Mouse (Mus musculus): ENCODE measurements around the gene Zic1. TPM values are rescaled to one million over a fixed set of nuclear protein-coding genes. Genes with fewer than 3 reads are reported as not detected.
A peak's percentile ranks its signal among the peaks of the same experiment; 100 is the strongest.

Zic1 gene
- polyA plus RNA-seq, 1 experiment from 2014 or later, result not detected

DNA sequence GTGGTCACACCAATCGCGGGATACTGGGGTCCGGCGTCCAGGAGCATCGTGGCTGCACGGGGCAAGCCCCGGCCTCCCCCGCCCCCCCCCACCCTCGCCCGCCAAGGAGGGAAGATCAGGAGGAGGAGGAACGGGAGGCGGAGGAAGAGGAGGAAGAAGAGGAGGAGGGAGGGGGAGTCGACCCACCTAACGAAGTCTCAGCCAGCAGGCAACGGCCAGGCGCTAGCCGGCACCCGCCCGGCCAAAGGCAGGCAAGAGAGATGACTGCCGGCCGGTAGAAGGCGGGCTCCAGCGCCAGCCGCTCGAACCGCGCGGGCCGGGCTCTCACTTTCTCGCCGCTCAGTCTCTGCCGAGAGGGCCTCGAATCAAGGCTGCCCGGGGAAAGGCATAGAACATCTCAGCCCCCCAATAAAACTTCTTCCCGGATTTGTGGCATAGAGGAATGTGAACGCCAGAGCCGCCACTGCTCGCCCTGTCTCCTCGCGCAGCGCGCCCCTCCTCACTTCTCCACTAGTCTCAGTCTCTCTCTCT, 574 bp downstream of the Zic1 start:
- Histone ChIP-seq H3K9ac (replicated peaks) (no peak overlapping the region; the same call in 1 of the 2 replicates), H3K27me3 (ENCODE audit: insufficient read depth, low read length) (peaks cover 97% of the 10 kb centered on the region), H3K4me3 (ENCODE audit: low read depth, low read length) (peak overlapping the region; percentile 43), H3K9me3 (ENCODE audit: low read length) (no peaks in the 10 kb centered on the region), H3K36me3 (replicated peaks; ENCODE audit: insufficient read depth, low read length) (no peaks in the 10 kb centered on the region), H3K4me1 (ENCODE audit: insufficient read depth) (peaks cover 8% of the 10 kb centered on the region; the same call in 1 of the 2 replicates), H3K27ac (ENCODE audit: low read depth) (no peak overlapping the region), H3K4me2 (ENCODE audit: low read depth, low read length) (peak overlapping the region; percentile 61)
- DNase-seq (no peak), ATAC-seq (no peak; the same call in 1 of the 2 replicates)
- WGBS (ENCODE audit: insufficient replicate concordance), result under 1% methylated on average over 37 of the region's 42 CpGs
- TF ChIP-seq CTCF (IDR thresholded peaks at IDR 0.05; ENCODE audit: low read depth) (no peak), EP300 (IDR thresholded peaks at IDR 0.05; ENCODE audit: low read depth) (no peak)

DNA sequence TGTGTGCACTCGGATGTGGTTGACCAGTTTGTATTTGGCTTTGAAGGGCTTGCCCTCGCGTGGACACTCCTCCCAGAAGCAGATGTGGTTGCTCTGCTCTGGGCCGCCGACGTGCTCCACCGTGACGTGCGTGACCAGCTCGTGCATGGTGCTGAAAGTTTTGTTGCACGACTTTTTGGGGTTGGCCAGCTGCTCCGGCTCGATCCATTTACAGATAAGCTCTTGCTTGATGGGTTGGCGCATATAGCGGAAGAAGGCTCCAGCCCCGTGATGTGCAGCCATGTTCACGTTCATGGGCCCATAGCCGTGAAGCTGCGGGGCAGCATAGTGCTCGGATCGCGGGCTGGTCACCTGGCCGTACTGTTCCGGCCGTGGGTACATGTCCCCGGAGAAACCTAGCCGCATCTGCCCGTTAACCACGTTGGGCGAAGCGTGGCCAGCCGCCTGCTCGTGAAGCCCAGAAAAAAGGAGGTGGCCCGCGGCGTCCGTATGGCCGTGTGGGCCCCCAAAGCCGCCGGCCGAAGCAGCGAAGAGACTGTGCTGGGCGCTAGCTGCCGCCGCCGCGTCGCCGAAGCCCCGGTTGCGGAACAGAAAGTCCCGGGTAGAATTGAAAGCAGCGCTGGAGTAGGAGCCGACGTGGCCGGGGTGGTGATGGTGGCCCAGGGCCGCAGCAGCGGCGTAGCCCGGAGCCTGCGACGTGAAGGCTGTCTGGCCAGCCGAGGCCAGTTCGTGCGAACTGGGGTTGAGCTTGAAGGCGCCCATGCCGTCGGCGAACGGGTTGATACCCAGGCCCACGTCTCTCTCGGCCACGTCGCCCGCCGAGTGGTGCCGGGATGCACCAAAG, 1.3 kb downstream of the Zic1 start:
- Histone ChIP-seq H3K4me2 (ENCODE audit: low read depth, low read length) (peak overlapping the region; percentile 61), H3K27me3 (ENCODE audit: insufficient read depth, low read length) (peaks cover 95% of the 10 kb centered on the region), H3K27ac (ENCODE audit: low read depth) (no peak overlapping the region), H3K9ac (replicated peaks) (no peak overlapping the region), H3K4me1 (ENCODE audit: insufficient read depth) (peaks cover 8% of the 10 kb centered on the region; the same call in 1 of the 2 replicates), H3K9me3 (ENCODE audit: low read length) (no peaks in the 10 kb centered on the region), H3K36me3 (replicated peaks; ENCODE audit: insufficient read depth, low read length) (no peaks in the 10 kb centered on the region), H3K4me3 (ENCODE audit: low read depth, low read length) (peak overlapping the region; percentile 43)
- WGBS (ENCODE audit: insufficient replicate concordance), result 1% methylated on average over 77 of the region's 77 CpGs
- DNase-seq (no peak), ATAC-seq (peak; percentile 35; the same call in 1 of the 2 replicates)
- TF ChIP-seq CTCF (IDR thresholded peaks at IDR 0.05; ENCODE audit: low read depth) (no peak), EP300 (IDR thresholded peaks at IDR 0.05; ENCODE audit: low read depth) (no peak)

GRCm38 (mm10) chr9:91363814-91364126, 1.8 kb downstream of the Zic1 start:
- DNase-seq, result no peak
- Histone ChIP-seq H3K4me2 (ENCODE audit: low read depth, low read length) (no peak overlapping the region), H3K27me3 (ENCODE audit: insufficient read depth, low read length) (peaks cover 96% of the 10 kb centered on the region), H3K4me1 (ENCODE audit: insufficient read depth) (peaks cover 8% of the 10 kb centered on the region; the same call in 1 of the 2 replicates), H3K4me3 (ENCODE audit: low read depth, low read length) (peak overlapping the region; percentile 43; the same call in 1 of the 2 replicates), H3K9me3 (ENCODE audit: low read length) (no peaks in the 10 kb centered on the region), H3K36me3 (replicated peaks; ENCODE audit: insufficient read depth, low read length) (no peaks in the 10 kb centered on the region), H3K9ac (replicated peaks) (no peak overlapping the region), H3K27ac (ENCODE audit: low read depth) (no peak overlapping the region)
- no peak for ATAC-seq
- TF ChIP-seq EP300 (IDR thresholded peaks at IDR 0.05; ENCODE audit: low read depth) (no peak), CTCF (IDR thresholded peaks at IDR 0.05; ENCODE audit: low read depth) (no peak)
- WGBS (ENCODE audit: insufficient replicate concordance), result 3% methylated on average over 7 of the region's 7 CpGs

- Histone ChIP-seq H3K36me3 (replicated peaks; ENCODE audit: insufficient read depth, low read length) (no peaks in the 10 kb centered on the region), H3K4me1 (ENCODE audit: insufficient read depth) (peaks cover 8% of the 10 kb centered on the region; the same call in 1 of the 2 replicates), H3K27ac (ENCODE audit: low read depth) (no peak overlapping the region), H3K9ac (replicated peaks) (no peak overlapping the region), H3K9me3 (ENCODE audit: low read length) (no peaks in the 10 kb centered on the region), H3K4me3 (ENCODE audit: low read depth, low read length) (no peak overlapping the region), H3K4me2 (ENCODE audit: low read depth, low read length) (no peak overlapping the region), H3K27me3 (ENCODE audit: insufficient read depth, low read length) (peaks cover 91% of the 10 kb centered on the region)
- TF ChIP-seq EP300 (IDR thresholded peaks at IDR 0.05; ENCODE audit: low read depth), result no peak
- TF ChIP-seq CTCF (IDR thresholded peaks at IDR 0.05; ENCODE audit: low read depth), result no peak
- no peak for ATAC-seq
- 9% methylated on average over 14 of the region's 14 CpGs for WGBS (ENCODE audit: insufficient replicate concordance)
- no peak for DNase-seq
These were observed 2.4 kb downstream of the Zic1 start for GRCm38 (mm10) chr9:91363011-91363730.

GRCm38 (mm10) chr9:91361856-91362601, 3.6 kb downstream of the Zic1 start, which contains the start of gene Zic4:
Gene Zic4 (plus strand): TSS chr9:91362413.
- no peaks in the 10 kb centered on the region for H3K9me3 ChIP-seq (ENCODE audit: low read length)
- H3K4me2 ChIP-seq (ENCODE audit: low read depth, low read length), result peak within 1 kb of the TSS; percentile 63
- H3K4me1 ChIP-seq (ENCODE audit: insufficient read depth), result peaks cover 8% of the 10 kb centered on the region; the same call in 1 of the 2 replicates
- H3K9ac ChIP-seq (replicated peaks), result no peak within 1 kb of the TSS
- WGBS (ENCODE audit: insufficient replicate concordance), result 2% methylated on average over 45 of the region's 45 CpGs
- H3K36me3 ChIP-seq (replicated peaks; ENCODE audit: insufficient read depth, low read length), result no peaks in the 10 kb centered on the region
- peaks cover 79% of the 10 kb centered on the region for H3K27me3 ChIP-seq (ENCODE audit: insufficient read depth, low read length)
- H3K27ac ChIP-seq (ENCODE audit: low read depth), result no peak within 1 kb of the TSS
- no peak for TF ChIP-seq EP300 (IDR thresholded peaks at IDR 0.05; ENCODE audit: low read depth)
- TF ChIP-seq CTCF (IDR thresholded peaks at IDR 0.05; ENCODE audit: low read depth), result no peak
- peak; percentile 35; the same call in 1 of the 2 replicates for ATAC-seq
- H3K4me3 ChIP-seq (ENCODE audit: low read depth, low read length), result peak within 1 kb of the TSS; percentile 39
- no peak for DNase-seq
